ENCODE assay signal across 8 mouse cellular contexts in genomic region chr1:88698926-88699325, GRCm38 (mm10). TPM values are rescaled to one million over a fixed set of nuclear protein-coding genes. Genes with fewer than 3 reads are reported as not detected.
DNase-seq lines count a peak whose midpoint lies in the region; ATAC-seq and TF ChIP-seq lines count a peak whose summit lies in the region.

No protein-coding gene starts in this region.

- H3K4me3 ChIP-seq in lung, adult 2 months (replicated peaks; ENCODE audit: extremely low read depth, low read depth, low read length) = peak overlapping the region; percentile 15
- peak overlapping the region; percentile 90 for H3K4me3 ChIP-seq in embryonic facial prominence, embryonic 13.5 days
- peak overlapping the region; percentile 80 for H3K4me3 ChIP-seq in intestine, embryonic 14.5 days (ENCODE audit: low read depth, low read length)
- H3K4me3 ChIP-seq in neural tube, embryonic 12.5 days = peak overlapping the region; percentile 99

- H3K9ac ChIP-seq in embryonic facial prominence, embryonic 13.5 days = no peak overlapping the region
- H3K9ac ChIP-seq in intestine, embryonic 14.5 days (ENCODE audit: low read length) = 0 out of 2 replicates have a peak overlapping the region, but pooled peaks have one; percentile 18
- H3K9ac ChIP-seq in neural tube, embryonic 12.5 days = peak overlapping the region; percentile 98

- H3K27me3 ChIP-seq in embryonic facial prominence, embryonic 13.5 days = 0 out of 2 replicates have a peak, but pooled peaks cover 4% of the 10 kb centered on the region
- H3K27me3 ChIP-seq in intestine, embryonic 14.5 days (replicated peaks; ENCODE audit: control insufficient read depth, insufficient read depth, low read length) = no peaks in the 10 kb centered on the region
- H3K27me3 ChIP-seq in neural tube, embryonic 12.5 days (replicated peaks) = no peaks in the 10 kb centered on the region

- peaks cover 6% of the 10 kb centered on the region; the same call in 1 of the 2 replicates for H3K36me3 ChIP-seq in embryonic facial prominence, embryonic 13.5 days
- H3K36me3 ChIP-seq in intestine, embryonic 14.5 days (ENCODE audit: control insufficient read depth, insufficient read depth, low read length) = peaks cover 4% of the 10 kb centered on the region; the same call in 1 of the 2 replicates
- peaks cover 11% of the 10 kb centered on the region for H3K36me3 ChIP-seq in neural tube, embryonic 12.5 days

- H3K4me1 ChIP-seq in lung, adult 2 months (ENCODE audit: control insufficient read depth, insufficient read depth, low read length) = peaks cover 2% of the 10 kb centered on the region
- peaks cover 27% of the 10 kb centered on the region for H3K4me1 ChIP-seq in embryonic facial prominence, embryonic 13.5 days
- H3K4me1 ChIP-seq in intestine, embryonic 14.5 days (replicated peaks; ENCODE audit: control insufficient read depth, insufficient read depth, low read length) = peaks cover 11% of the 10 kb centered on the region; the same call in 1 of the 2 replicates
- H3K4me1 ChIP-seq in neural tube, embryonic 12.5 days = peaks cover 20% of the 10 kb centered on the region

- no peak for TF ChIP-seq POLR2A in lung, adult 2 months (IDR thresholded peaks at IDR 0.05; ENCODE audit: borderline replicate concordance, extremely low read depth, low read depth, low read length)

- no peak overlapping the region for H3K27ac ChIP-seq in embryonic facial prominence, embryonic 13.5 days
- H3K27ac ChIP-seq in intestine, embryonic 14.5 days (ENCODE audit: low read depth) = no peak overlapping the region
- H3K27ac ChIP-seq in neural tube, embryonic 12.5 days = no peak overlapping the region

- peak overlapping the region; percentile 87 for H3K4me2 ChIP-seq in embryonic facial prominence, embryonic 13.5 days
- H3K4me2 ChIP-seq in intestine, embryonic 14.5 days (ENCODE audit: low read length) = peak overlapping the region; percentile 81
- H3K4me2 ChIP-seq in neural tube, embryonic 12.5 days (replicated peaks) = peak overlapping the region; percentile 69

- TF ChIP-seq CTCF in lung, adult 2 months (IDR thresholded peaks at IDR 0.05; ENCODE audit: insufficient read depth, low read length) = no peak

- H3K9me3 ChIP-seq in embryonic facial prominence, embryonic 13.5 days = no peaks in the 10 kb centered on the region
- H3K9me3 ChIP-seq in intestine, embryonic 14.5 days (ENCODE audit: control insufficient read depth, low read length) = no peaks in the 10 kb centered on the region
- no peaks in the 10 kb centered on the region for H3K9me3 ChIP-seq in neural tube, embryonic 12.5 days

- 22% methylated on average over 5 of the region's 5 CpGs for WGBS in lung, adult 2 months
- 28% methylated on average over 5 of the region's 5 CpGs for WGBS in embryonic facial prominence, embryonic 13.5 days
- WGBS in intestine, embryonic 14.5 days = 17% methylated on average over 5 of the region's 5 CpGs
- WGBS in neural tube, embryonic 12.5 days = 6% methylated on average over 5 of the region's 5 CpGs

- ATAC-seq in embryonic facial prominence, embryonic 13.5 days (ENCODE audit: insufficient number of reproducible peaks, insufficient read depth, low FRiP score, low TSS enrichment, low read depth) = no peak
- ATAC-seq in intestine, embryonic 14.5 days (replicated peaks; ENCODE audit: low FRiP score, low TSS enrichment, low read depth) = no peak
- ATAC-seq in neural tube, embryonic 12.5 days (ENCODE audit: low FRiP score, low read depth) = no peak

- DNase-seq in lung, adult 2 months = no peak
- no peak for DNase-seq in lung, postnatal 4 days
- DNase-seq in intestine, embryonic 14.5 days (ENCODE audit: low spot score) = no peak
- DNase-seq in cerebellum, adult 11-12 months = no peak
- DNase-seq in urinary bladder, postnatal 14 days (ENCODE audit: low spot score) = no peak
- no peak for DNase-seq in urinary bladder, adult 2 months (ENCODE audit: low spot score)

RNA-seq across cellular contexts. Expression of gene Arl4c, which starts 3.1 kb away (rescaled TPM):
- polyA plus RNA-seq in lung, adult 2 months (2012; rRNA removed) = 17.6 and 22.1 TPM in 2 replicates
- polyA plus RNA-seq in embryonic facial prominence, embryonic 13.5 days (2015; fragmentation: Nextera tagmentation; extraction: Ambion mirVana) = 11.7 and 11.8 TPM in 2 replicates
- polyA plus RNA-seq in intestine, embryonic 14.5 days (2014; fragmentation: Nextera tagmentation; extraction: Ambion mirVana) = 4.2 and 4.3 TPM in 2 replicates
- polyA plus RNA-seq in neural tube, embryonic 12.5 days (2016; fragmentation: Nextera tagmentation; extraction: Ambion mirVana) = 44.0 and 47.5 TPM in 2 replicates
- polyA plus RNA-seq in urinary bladder, adult 2 months (2012; rRNA removed) = 5.2 and 6.3 TPM in 2 replicates

Comparison
In these comparisons a context has a peak if more than half of its experiments do, and no peak if none do; other contexts are left out.
1. H3K4me3 ChIP-seq: peak in every context shown above with its lines; median percentile 99 in neural tube, embryonic 12.5 days; 90 in embryonic facial prominence, embryonic 13.5 days; 80 in intestine, embryonic 14.5 days; 15 in lung, adult 2 months.